Mouse (Mus musculus): ENCODE measurements around the gene Tbc1d21. TPM values are rescaled to one million over a fixed set of nuclear protein-coding genes. Genes with fewer than 3 reads are reported as not detected.

Tbc1d21 gene
- polyA plus RNA-seq, 1 experiment, result not detected

DNA sequence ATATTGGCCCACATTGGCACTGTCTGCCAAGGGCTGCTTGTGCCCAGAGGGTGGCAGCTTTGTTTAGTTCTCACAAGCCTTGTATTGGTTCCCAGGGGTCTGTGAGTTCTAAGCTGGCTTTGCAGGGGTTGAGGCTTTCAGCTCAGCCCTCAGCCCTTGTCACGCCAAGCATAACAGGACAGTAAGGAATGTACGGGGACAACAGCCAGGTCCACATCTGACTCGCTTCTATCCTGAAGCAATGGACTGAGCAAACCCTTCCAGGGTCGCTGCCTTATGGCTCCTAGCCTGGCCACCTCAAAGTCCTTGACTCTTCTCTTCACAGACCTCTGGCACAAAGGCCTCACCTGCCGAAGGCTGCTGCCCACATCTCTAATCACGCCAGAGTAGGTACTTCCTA is 22.5 kb downstream of the Tbc1d21 start:
- Histone ChIP-seq H3K4me3 (replicated peaks) (no peak overlapping the region), H3K9me3 (no peaks in the 10 kb centered on the region), H3K27me3 (replicated peaks) (peaks cover 45% of the 10 kb centered on the region), H3K4me1 (no peaks in the 10 kb centered on the region), H3K36me3 (replicated peaks; ENCODE audit: low read length) (no peaks in the 10 kb centered on the region)
- TF ChIP-seq FLI1 (IDR thresholded peaks at IDR 0.05; ENCODE audit: low read length), result no peak

- Histone ChIP-seq H3K4me1 (no peaks in the 10 kb centered on the region), H3K36me3 (replicated peaks; ENCODE audit: low read length) (no peaks in the 10 kb centered on the region), H3K27me3 (replicated peaks) (peaks cover 47% of the 10 kb centered on the region), H3K9me3 (no peaks in the 10 kb centered on the region), H3K4me3 (replicated peaks) (no peak overlapping the region)
- TF ChIP-seq FLI1 (IDR thresholded peaks at IDR 0.05; ENCODE audit: low read length) (no peak), GATA1 (IDR thresholded peaks at IDR 0.05; ENCODE audit: borderline replicate concordance, low read length) (no peak)
Measured at GRCm38 (mm10) chr9:58346498-58346897, 23.8 kb downstream of the Tbc1d21 start.

DNA sequence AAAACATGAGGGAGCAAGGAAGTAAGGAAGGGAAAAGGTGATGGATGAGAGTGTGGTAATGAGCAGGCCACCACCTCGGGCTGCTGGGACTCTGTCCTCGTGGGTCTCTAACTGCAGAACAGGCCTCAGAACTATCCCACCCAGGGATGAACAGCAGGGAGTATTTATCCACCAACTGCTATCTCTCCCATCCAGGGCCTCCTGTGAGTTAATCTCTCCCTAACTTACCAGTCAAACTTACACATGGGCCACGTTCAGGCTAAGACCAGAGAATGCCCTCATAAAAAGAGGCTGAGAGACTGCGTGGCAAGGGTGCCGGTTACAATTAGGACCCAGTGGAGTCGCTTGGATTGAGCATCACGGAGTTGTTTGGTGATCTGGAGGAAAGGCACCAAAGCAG is 24.3 kb downstream of the Tbc1d21 start:
- Histone ChIP-seq H3K4me3 (replicated peaks) (no peak overlapping the region), H3K36me3 (replicated peaks; ENCODE audit: low read length) (no peaks in the 10 kb centered on the region), H3K27me3 (replicated peaks) (peaks cover 48% of the 10 kb centered on the region), H3K4me1 (no peaks in the 10 kb centered on the region), H3K9me3 (no peaks in the 10 kb centered on the region)
- TF ChIP-seq GATA1 (IDR thresholded peaks at IDR 0.05; ENCODE audit: borderline replicate concordance, low read length) (no peak), FLI1 (IDR thresholded peaks at IDR 0.05; ENCODE audit: low read length) (no peak)

DNA sequence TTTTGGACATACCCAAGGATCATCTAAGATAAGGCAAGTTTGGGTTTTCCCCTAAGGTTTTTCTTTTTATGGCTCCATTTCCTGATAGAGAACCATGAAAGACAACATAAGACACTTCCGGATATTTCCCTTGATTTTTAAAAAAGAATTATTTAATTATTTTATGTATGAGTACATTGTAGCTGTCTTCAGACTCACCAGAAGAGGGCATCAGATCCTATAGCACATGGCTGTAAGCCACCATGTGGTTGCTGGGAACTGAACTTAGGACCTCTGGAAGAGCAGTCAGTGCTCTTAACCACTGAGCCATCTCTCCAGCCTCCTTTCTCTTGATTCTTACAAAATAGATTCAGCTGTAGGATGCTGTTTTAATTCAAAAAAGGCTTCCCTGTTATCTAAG is 28.5 kb downstream of the Tbc1d21 start:
- Histone ChIP-seq H3K27me3 (replicated peaks) (peaks cover 30% of the 10 kb centered on the region), H3K9me3 (no peaks in the 10 kb centered on the region), H3K4me3 (replicated peaks) (no peak overlapping the region), H3K4me1 (no peaks in the 10 kb centered on the region), H3K36me3 (replicated peaks; ENCODE audit: low read length) (no peaks in the 10 kb centered on the region)
- no peak for TF ChIP-seq FLI1 (IDR thresholded peaks at IDR 0.05; ENCODE audit: low read length)
- TF ChIP-seq GATA1 (IDR thresholded peaks at IDR 0.05; ENCODE audit: borderline replicate concordance, low read length), result no peak

DNA sequence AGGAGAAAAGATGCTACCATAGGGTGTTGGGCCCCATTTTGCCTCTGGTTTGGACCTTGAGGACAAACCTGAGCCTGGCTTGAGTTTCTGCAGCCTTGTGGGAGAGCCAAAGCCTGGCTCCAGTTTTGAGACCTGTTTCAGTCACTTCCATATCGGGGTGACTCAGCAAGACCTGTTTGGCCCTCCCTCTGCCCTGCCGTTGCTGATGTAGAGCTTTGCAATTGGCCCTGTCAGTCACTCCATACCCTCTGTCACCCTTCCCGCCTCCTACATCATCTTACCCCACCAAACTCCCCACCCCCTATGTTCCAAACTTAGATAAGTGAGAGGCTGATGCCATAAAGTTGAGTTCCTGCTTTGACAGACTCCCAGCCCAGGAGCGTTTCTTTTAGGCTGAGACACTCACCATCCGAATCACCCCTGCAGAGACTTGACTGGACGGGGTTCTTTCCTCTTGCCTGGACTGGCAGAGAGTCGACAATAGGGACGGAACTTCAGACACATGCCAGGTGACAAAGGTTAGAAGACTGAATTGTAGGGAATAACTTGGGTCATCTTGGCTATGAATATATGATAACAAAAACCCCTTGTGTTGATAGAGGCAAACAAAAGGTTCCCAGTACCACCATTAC is 33.5 kb downstream of the Tbc1d21 start:
- no peak overlapping the region for H3K4me3 ChIP-seq (replicated peaks)
- H3K4me1 ChIP-seq, result 0 out of 2 replicates have a peak, but pooled peaks cover 3% of the 10 kb centered on the region
- TF ChIP-seq FLI1 (IDR thresholded peaks at IDR 0.05; ENCODE audit: low read length) (no peak), GATA1 (IDR thresholded peaks at IDR 0.05; ENCODE audit: borderline replicate concordance, low read length) (no peak)
- H3K36me3 ChIP-seq (replicated peaks; ENCODE audit: low read length), result no peaks in the 10 kb centered on the region
- H3K27me3 ChIP-seq (replicated peaks), result peaks cover 6% of the 10 kb centered on the region
- peaks cover 11% of the 10 kb centered on the region for H3K9me3 ChIP-seq

- Histone ChIP-seq H3K4me1 (peaks cover 2% of the 10 kb centered on the region; the same call in 1 of the 2 replicates), H3K36me3 (replicated peaks; ENCODE audit: low read length) (no peaks in the 10 kb centered on the region)
- no peak for TF ChIP-seq FLI1 (IDR thresholded peaks at IDR 0.05; ENCODE audit: low read length)
- TF ChIP-seq GATA1 (IDR thresholded peaks at IDR 0.05; ENCODE audit: borderline replicate concordance, low read length), result no peak
Measured at GRCm38 (mm10) chr9:58331276-58331675, 39.0 kb downstream of the Tbc1d21 start.

GRCm38 (mm10) chr9:58330293-58330692 is 40.0 kb downstream of the Tbc1d21 start:
- H3K27me3 ChIP-seq (replicated peaks), result peaks cover 37% of the 10 kb centered on the region
- TF ChIP-seq FLI1 (IDR thresholded peaks at IDR 0.05; ENCODE audit: low read length) (no peak), GATA1 (IDR thresholded peaks at IDR 0.05; ENCODE audit: borderline replicate concordance, low read length) (no peak)
- no peaks in the 10 kb centered on the region for H3K36me3 ChIP-seq (replicated peaks; ENCODE audit: low read length)
- peaks cover 2% of the 10 kb centered on the region; the same call in 1 of the 2 replicates for H3K4me1 ChIP-seq
- no peak overlapping the region for H3K4me3 ChIP-seq (replicated peaks)
- peaks cover 11% of the 10 kb centered on the region for H3K9me3 ChIP-seq

More at GRCm38 (mm10) chr9:58331276-58331675, 39.0 kb downstream of the Tbc1d21 start:
- peaks cover 11% of the 10 kb centered on the region for H3K9me3 ChIP-seq
- H3K4me3 ChIP-seq (replicated peaks), result no peak overlapping the region
- peaks cover 34% of the 10 kb centered on the region for H3K27me3 ChIP-seq (replicated peaks)

- peaks cover 2% of the 10 kb centered on the region; the same call in 1 of the 2 replicates for H3K4me1 ChIP-seq
Measured at GRCm38 (mm10) chr9:58327382-58327781, 42.9 kb downstream of the Tbc1d21 start.

DNA sequence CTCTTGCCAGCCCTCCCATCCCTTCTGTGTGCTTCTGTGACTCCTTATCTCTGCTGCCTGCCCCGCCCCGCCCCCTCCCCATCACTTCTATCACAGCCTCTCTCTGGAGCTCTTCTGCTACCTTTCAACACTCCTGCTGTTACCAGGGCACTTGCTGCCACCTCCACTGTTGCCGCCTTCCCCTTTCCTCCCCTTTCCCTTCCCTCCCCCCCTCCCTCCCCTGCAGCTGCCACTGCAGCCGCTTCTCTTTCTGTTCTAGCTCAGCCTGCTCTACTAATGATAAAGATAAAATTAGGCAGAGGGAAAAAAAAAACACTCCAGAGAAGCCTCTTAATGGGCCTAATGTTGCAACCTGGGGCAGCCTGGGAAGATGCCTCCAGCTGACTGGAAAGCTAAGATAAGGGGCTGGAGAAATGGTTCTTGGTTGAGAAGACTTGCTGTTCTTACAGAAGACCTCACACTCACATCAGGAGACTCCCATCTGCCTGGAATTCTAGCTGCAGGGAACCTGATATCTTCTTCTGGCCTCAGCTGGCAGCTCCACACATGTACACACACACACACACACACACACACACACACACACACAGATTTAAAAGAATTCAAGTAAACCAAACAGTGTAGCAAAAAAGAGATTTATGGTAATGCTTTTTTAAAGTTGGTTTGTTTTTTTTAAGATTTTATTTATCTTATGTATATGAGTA is 43.6 kb downstream of the Tbc1d21 start:
- TF ChIP-seq FLI1 (IDR thresholded peaks at IDR 0.05; ENCODE audit: low read length) (no peak), GATA1 (IDR thresholded peaks at IDR 0.05; ENCODE audit: borderline replicate concordance, low read length) (no peak)
- H3K27me3 ChIP-seq (replicated peaks), result peaks cover 37% of the 10 kb centered on the region
- no peaks in the 10 kb centered on the region for H3K36me3 ChIP-seq (replicated peaks; ENCODE audit: low read length)
- no peak overlapping the region for H3K4me3 ChIP-seq (replicated peaks)
- peaks cover 2% of the 10 kb centered on the region; the same call in 1 of the 2 replicates for H3K4me1 ChIP-seq
- H3K9me3 ChIP-seq, result peaks cover 11% of the 10 kb centered on the region

More at GRCm38 (mm10) chr9:58327382-58327781, 42.9 kb downstream of the Tbc1d21 start:
- no peak for TF ChIP-seq GATA1 (IDR thresholded peaks at IDR 0.05; ENCODE audit: borderline replicate concordance, low read length)
- no peak for TF ChIP-seq FLI1 (IDR thresholded peaks at IDR 0.05; ENCODE audit: low read length)
- no peak overlapping the region for H3K4me3 ChIP-seq (replicated peaks)
- peaks cover 5% of the 10 kb centered on the region for H3K9me3 ChIP-seq
- H3K36me3 ChIP-seq (replicated peaks; ENCODE audit: low read length), result no peaks in the 10 kb centered on the region
- peaks cover 39% of the 10 kb centered on the region for H3K27me3 ChIP-seq (replicated peaks)

- Histone ChIP-seq H3K9me3 (peaks cover 20% of the 10 kb centered on the region), H3K4me1 (0 out of 2 replicates have a peak, but pooled peaks cover 2% of the 10 kb centered on the region), H3K36me3 (replicated peaks; ENCODE audit: low read length) (no peaks in the 10 kb centered on the region), H3K4me3 (replicated peaks) (no peak overlapping the region), H3K27me3 (replicated peaks) (peaks cover 41% of the 10 kb centered on the region)
- TF ChIP-seq FLI1 (IDR thresholded peaks at IDR 0.05; ENCODE audit: low read length), result no peak
- TF ChIP-seq GATA1 (IDR thresholded peaks at IDR 0.05; ENCODE audit: borderline replicate concordance, low read length), result no peak
Measured at GRCm38 (mm10) chr9:58321681-58322080, 48.6 kb downstream of the Tbc1d21 start.
